Mouse (Mus musculus) embryonic fibroblast, embryonic 13.5 days (primary cell): Measurements from ENCODE around the gene Crispld2. TPM values are rescaled to one million over a fixed set of nuclear protein-coding genes. Genes with fewer than 3 reads are reported as not detected.

ENCODE experiments used
- H3K27ac ChIP-seq: 2 replicates; pipeline ENCODE4 v1.5.1; 2012; ENCODE audit warnings: low read length, control low read depth, inconsistent platforms; ENCODE audit not compliant: insufficient read depth
- H3K4me1 ChIP-seq: 2 replicates; pipeline ENCODE4 v1.6.1; 2011; ENCODE audit warnings: low read length; ENCODE audit not compliant: control insufficient read depth, insufficient read depth
- H3K4me3 ChIP-seq: 2 replicates; pipeline ENCODE4 v1.5.1; 2011; ENCODE audit warnings: mild to moderate bottlenecking, control low read depth, low read length; ENCODE audit not compliant: insufficient read depth
- CTCF ChIP-seq: IDR thresholded peaks from 2 replicates; pipeline ENCODE4 v1.5.1; 2011; ENCODE audit warnings: mild to moderate bottlenecking, control low read depth, low read length, moderate library complexity, borderline replicate concordance; ENCODE audit not compliant: insufficient read depth
- POLR2A ChIP-seq: IDR thresholded peaks from 2 replicates; pipeline ENCODE4 v1.6.1; 2011; ENCODE audit warnings: low read depth, mild to moderate bottlenecking, control low read depth, low read length, moderate library complexity
- polyA plus RNA-seq: library from polyadenylated mRNA; stranded (reverse); fragments of >200 nt; gene quantifications from 2 replicates; pipeline ENCODE4 v1.2.4, GENCODE M21; 2011; ENCODE audit warnings: low read depth; ENCODE audit not compliant: missing spikeins, insufficient read length

The Crispld2 gene
- polyA plus RNA-seq, 1 experiment: 41.4 TPM

DNA sequence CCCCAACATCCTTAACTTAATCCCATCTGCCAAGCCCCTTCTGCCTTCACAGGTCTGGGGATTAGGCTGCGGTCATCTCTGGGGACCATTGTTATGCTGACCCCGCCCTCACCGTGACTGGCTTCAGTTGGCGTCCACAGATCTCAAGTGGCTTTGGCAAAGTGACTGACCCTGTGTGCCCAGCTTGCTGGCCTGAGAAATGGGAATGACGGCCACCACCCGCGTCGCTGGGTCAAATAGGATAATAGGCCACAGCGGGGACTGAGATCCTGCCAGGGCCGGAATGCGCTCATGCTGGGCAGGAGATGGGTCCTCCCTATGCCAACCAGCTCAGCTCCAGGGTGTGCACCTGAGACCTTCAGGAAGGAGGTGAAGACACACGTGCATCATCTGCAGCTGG, 46.5 kb downstream of the Crispld2 start:
- Histone ChIP-seq H3K4me1 (peaks cover 2% of the 10 kb centered on the region; the same call in 1 of the 2 replicates), H3K4me3 (no peak overlapping the region), H3K27ac (no peak overlapping the region)
- no peak for TF ChIP-seq POLR2A
- TF ChIP-seq CTCF: no peak

DNA sequence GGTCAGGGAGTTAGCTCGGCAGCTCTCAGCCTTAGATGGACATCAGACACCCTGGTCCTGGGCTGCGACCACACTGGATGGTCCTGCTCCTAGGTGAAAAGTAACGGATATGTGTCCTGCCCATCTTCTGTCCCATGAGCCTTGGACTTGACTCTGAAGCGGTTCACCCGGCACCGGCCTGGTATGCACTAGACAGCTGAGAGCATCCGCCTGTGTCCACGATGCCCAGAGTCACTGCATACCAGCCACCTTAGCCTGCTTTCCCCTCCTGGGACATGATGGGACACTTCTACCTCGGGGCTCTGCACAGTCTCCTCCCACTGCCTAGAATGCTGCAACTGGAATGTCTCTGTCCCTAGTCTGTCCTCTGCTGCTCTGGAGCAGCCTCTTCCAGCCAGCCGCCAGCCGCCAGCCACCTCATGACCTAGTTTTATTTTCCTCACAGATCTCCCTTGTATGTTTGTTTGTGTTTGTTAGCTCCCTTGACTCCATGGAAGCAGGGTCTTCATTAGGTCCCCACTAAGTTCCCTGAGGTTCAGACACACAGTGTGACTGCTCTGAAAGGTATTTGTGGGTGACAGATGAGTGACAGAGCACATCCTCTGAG, 47.2 kb downstream of the Crispld2 start:
- Histone ChIP-seq H3K27ac (no peak overlapping the region), H3K4me1 (peaks cover 2% of the 10 kb centered on the region; the same call in 1 of the 2 replicates), H3K4me3 (no peak overlapping the region)
- TF ChIP-seq POLR2A: no peak
- no peak for TF ChIP-seq CTCF

DNA sequence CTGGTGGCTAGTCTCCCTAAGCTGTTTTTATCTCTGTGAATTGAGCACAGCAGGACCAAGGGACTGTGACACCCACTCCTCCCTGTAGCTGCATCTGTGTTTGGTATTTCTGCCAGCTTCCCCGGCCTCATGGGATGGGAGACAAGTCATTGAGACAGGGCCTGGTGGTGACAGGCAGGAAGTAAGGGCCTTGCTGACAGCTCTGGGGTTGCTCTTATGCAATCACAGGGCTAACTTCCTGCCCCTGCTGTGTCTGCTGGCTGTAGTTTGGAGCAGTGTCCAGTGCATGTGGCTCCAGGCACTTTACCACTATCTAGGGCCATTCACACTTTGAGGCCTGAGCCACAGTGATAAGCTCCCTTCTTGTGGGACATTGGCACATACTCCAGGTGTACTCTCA, 48.6 kb downstream of the Crispld2 start:
- no peak overlapping the region for H3K27ac ChIP-seq
- H3K4me3 ChIP-seq: no peak overlapping the region
- TF ChIP-seq CTCF (no peak), POLR2A (no peak)
- H3K4me1 ChIP-seq: no peaks in the 10 kb centered on the region; the same call in 1 of the 2 replicates

DNA sequence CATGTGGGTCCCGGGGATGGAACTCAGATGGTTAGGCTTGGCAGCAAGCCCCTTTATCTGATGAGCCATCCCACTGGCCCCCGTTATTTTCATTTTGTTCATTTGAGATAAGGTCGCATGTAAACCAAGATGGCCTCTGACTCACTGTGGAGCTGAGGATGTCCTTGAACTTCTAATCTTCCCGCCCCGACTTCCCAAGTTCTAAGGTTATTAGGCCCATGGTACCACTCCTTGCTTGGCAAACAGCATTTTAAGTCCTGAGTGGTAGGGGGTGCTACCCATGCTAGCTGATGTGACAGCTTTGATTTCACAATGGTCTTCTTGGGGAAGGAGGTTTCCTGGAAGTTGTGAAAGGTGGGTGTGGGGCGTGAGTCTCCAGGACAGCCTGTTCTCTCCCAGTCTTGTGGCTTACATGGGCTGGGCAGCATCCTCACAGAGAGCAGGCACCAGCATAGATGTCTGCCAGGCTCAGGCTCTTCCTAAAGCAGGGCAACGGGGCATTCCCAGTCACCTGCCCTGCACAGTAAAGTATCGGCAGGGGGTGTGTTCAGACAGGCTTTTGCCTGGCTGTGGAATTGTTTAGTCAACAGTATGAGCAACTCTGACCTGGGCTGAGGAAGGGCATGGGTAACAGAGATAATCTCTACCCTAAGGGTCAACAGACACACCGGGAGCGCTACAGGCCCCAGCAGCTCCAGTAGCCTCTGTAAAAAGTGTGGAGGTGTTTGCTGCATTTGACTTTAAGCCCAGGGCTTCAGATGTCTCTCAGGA, 50.5 kb downstream of the Crispld2 start:
- H3K4me3 ChIP-seq: no peak overlapping the region
- no peak overlapping the region for H3K27ac ChIP-seq
- no peaks in the 10 kb centered on the region; the same call in 1 of the 2 replicates for H3K4me1 ChIP-seq
- no peak for TF ChIP-seq POLR2A
- no peak for TF ChIP-seq CTCF

DNA sequence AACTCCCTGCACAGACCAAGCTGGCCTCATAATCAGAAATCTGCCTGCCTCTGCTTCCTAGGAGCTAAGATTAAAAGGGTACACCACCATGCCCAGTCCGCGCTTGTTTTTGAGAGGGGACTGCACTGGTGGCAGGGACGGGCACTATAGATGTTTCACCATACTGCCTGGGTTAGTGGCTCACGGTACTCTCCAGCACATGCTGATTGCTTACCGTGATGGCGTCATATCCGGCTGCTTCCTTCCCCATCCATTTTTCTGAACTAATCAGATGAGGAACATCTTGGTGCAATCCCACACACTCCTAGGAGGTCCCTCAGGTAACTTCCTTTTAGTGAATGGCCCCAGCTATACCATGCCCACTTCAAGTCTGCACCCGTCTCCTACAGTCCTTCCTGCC, 52.7 kb downstream of the Crispld2 start:
- Histone ChIP-seq H3K4me1 (no peaks in the 10 kb centered on the region), H3K27ac (no peak overlapping the region), H3K4me3 (no peak overlapping the region)
- no peak for TF ChIP-seq CTCF
- no peak for TF ChIP-seq POLR2A

DNA sequence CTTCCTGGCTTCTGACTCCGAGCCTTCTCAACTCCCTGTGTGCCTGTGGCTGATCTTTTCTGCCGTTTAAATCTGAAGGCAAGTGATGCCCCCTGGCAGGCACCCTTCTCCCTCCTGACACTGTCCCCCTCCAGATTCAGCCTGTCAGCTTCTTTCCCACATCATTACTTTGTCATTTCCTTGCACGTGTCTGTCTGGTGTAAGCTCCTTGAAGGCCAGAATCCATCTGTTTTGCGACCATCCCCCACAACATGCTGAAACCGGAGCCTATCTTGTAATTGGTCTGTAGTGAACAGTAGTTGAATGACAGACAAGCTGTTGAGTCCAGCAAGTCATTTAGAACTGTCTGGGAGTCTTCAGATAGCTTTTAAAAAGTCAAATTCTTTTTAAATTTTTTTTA, 53.2 kb downstream of the Crispld2 start:
- no peak for TF ChIP-seq CTCF
- no peak for TF ChIP-seq POLR2A
- H3K27ac ChIP-seq: no peak overlapping the region
- no peaks in the 10 kb centered on the region for H3K4me1 ChIP-seq
- no peak overlapping the region for H3K4me3 ChIP-seq

DNA sequence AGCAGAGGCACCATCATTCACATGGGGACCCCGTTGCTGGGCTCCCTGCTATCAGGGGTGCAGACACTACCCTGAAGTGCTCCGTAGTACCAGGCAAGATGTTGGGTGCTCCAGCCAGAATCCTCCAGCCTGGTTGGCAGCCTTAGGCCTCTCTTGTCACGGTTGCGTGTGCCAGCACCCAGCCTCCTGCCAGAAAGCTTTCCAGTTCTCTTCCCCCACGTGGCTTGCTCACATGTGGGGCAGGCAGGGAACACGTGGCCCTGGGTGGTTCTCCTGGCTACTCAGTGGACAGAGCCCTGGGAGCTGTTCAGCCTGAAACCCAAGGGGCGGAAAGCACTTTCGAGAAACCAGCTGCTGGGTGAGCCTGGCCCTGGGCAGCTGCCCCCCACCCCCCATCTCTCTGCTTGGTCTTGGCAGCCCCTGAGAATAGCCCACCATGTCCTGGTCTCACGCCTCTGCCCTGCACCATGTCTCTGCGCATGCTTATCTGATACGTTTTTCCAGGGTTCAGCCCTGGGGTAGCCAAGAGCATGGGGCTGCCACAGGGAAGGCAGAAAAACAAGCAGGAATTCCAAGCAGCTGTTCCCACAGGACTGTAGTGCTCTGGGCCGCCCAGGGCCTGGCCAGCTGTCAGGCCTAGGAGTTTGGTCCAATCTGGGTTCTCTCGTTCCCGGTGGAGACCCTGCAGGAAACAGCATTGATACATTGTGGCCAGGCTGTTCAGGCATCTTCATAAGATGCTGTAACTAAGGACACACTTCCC, 54.2 kb downstream of the Crispld2 start:
- no peak overlapping the region for H3K4me3 ChIP-seq
- no peak for TF ChIP-seq CTCF
- TF ChIP-seq POLR2A: no peak
- H3K4me1 ChIP-seq: peaks cover 3% of the 10 kb centered on the region; the same call in 1 of the 2 replicates
- H3K27ac ChIP-seq: no peak overlapping the region

DNA sequence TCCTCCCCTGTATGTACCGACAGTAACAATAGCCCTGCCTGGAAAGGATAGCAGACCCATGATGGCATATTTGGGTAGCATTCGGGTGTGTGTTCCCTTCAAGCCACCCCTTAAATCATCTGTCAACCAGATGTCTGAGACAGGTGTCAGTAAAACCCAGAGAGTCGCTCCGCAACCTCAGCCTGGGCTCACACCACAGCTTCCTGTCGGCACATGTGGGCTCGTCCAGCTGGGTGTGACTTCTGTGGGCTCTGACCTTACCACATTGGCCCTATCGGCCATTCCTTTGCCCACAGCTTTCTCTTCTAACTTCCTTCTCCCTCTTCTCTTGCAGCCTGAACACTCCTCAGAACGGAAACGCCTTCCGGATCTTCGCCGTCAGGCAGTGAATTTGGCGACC, 57.7 kb downstream of the Crispld2 start:
- H3K4me1 ChIP-seq: peaks cover 3% of the 10 kb centered on the region; the same call in 1 of the 2 replicates
- no peak overlapping the region for H3K27ac ChIP-seq
- TF ChIP-seq POLR2A (no peak), CTCF (no peak)
- no peak overlapping the region for H3K4me3 ChIP-seq

DNA sequence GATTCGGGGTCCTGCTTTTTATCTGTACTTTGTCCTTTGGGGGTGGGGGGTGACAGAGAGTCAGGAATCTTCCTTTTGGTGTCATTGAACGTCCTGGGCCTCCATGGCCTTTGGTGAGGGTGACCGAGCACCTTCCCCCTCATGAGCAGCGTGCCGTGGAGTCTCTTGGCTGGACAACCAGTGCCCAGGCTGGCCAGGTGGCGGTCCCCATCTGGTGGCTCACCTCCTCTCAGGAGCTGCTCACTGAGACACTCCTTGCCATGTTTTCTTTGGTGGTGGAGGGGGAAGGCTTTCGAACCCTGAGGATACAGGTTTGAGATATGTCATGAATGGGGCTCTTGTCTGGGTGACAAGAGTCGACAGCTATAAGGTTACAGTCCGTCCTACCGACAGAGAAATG, 58.1 kb downstream of the Crispld2 start:
- peaks cover 3% of the 10 kb centered on the region; the same call in 1 of the 2 replicates for H3K4me1 ChIP-seq

DNA sequence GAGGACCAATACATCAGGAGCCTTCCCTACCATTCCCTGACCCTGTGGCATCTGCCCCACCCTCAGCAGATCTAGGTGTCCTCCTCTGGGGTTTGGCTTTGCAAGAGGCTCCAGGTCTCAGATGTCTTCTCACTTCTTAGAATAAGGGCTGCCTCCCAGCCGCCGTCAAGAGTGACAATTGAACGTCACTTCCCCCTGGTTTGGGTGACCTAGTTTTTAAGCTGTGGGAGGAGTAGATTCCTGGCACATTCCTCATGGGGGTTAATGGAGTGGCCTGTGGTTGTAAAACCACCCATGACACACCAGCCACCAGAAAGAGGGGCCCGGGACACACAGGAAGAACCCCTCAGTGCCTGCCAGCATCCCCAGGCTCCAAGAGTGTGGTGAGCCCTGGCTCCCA, 58.8 kb downstream of the Crispld2 start:
- peaks cover 3% of the 10 kb centered on the region; the same call in 1 of the 2 replicates for H3K4me1 ChIP-seq
- TF ChIP-seq POLR2A (no peak), CTCF (no peak)
- no peak overlapping the region for H3K4me3 ChIP-seq
- no peak overlapping the region for H3K27ac ChIP-seq

More for the DNA sequence above, 58.1 kb downstream of the Crispld2 start:
- no peak overlapping the region for H3K4me3 ChIP-seq
- no peak for TF ChIP-seq CTCF
- TF ChIP-seq POLR2A: no peak
- H3K27ac ChIP-seq: no peak overlapping the region
